Mouse (Mus musculus): ENCODE data around the gene Snapc2.

DNA sequence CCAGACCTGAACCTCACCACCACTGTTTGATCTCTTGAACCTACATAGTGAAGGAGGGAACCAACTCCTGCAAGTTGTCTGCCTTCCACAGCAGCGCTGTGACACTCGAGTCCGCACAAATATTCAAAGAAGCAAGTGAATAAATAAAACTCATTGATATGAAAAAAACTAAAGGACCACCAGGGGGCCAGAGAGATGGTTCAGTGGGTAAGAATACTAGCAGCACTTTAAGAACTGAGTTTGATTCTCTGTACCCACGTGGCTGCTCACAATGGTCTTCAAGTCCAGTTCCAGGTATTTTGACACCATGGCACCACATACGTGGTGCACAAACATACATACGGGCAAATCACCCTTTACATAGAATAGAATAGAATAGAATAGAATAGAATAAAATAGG, 41.8 kb upstream of the Snapc2 start:
- peak; percentile 29 for TF ChIP-seq CTCF (IDR thresholded peaks at IDR 0.05; ENCODE audit: low read depth)
- no peak for TF ChIP-seq EP300 (optimal IDR thresholded peaks at IDR 0.05)

All from stomach, postnatal 0 days (tissue).